In genomic region chr7:46283681-46284080, GRCm38 (mm10) we compare ENCODE assay signal across 10 mouse cellular contexts. TPM values are rescaled to one million over a fixed set of nuclear protein-coding genes. Genes with fewer than 3 reads are reported as not detected.
DNase-seq lines count a peak whose midpoint lies in the region; ATAC-seq and TF ChIP-seq lines count a peak whose summit lies in the region.
"Had no signal": no experiment of that assay in that cellular context is flagged by ENCODE, and none has a peak within 500 bp of the region (broad histone marks: within the 10 kb centered on the region; RNA-seq: fewer than 3 reads in every experiment).

No protein-coding gene starts in this region.

- 44% methylated on average over 10 of the region's 10 CpGs for WGBS in lung, embryonic 15.5 days
- WGBS in lung, adult 2 months: 44% methylated on average over 10 of the region's 10 CpGs
- WGBS in liver, embryonic 12.5 days (ENCODE audit: insufficient replicate concordance): 75% methylated on average over 10 of the region's 10 CpGs

- H3K4me1 ChIP-seq in lung, embryonic 15.5 days: 0 out of 2 replicates have a peak, but pooled peaks cover 2% of the 10 kb centered on the region
- H3K4me1 ChIP-seq in lung, adult 2 months (ENCODE audit: control insufficient read depth, insufficient read depth, low read length): no peaks in the 10 kb centered on the region
- H3K4me1 ChIP-seq in liver, embryonic 12.5 days: no peaks in the 10 kb centered on the region

- H3K27me3 ChIP-seq in lung, embryonic 15.5 days: no peaks in the 10 kb centered on the region; the same call in 1 of the 2 replicates
- H3K27me3 ChIP-seq in liver, embryonic 12.5 days (replicated peaks): peaks cover 16% of the 10 kb centered on the region

- H3K4me3 ChIP-seq in lung, embryonic 15.5 days: no peak overlapping the region
- H3K4me3 ChIP-seq in lung, adult 2 months (replicated peaks; ENCODE audit: extremely low read depth, low read depth, low read length): no peak overlapping the region
- H3K4me3 ChIP-seq in liver, embryonic 12.5 days: no peak overlapping the region

- intact Hi-C loops in heart, postnatal 10 days (cut with DNase I): no loop called here
- intact Hi-C loops in heart, postnatal 25 days (cut with DNase I): no loop called here

- no peaks in the 10 kb centered on the region for H3K36me3 ChIP-seq in lung, embryonic 15.5 days
- no peaks in the 10 kb centered on the region for H3K36me3 ChIP-seq in liver, embryonic 12.5 days

- TF ChIP-seq POLR2A in lung, adult 2 months (IDR thresholded peaks at IDR 0.05; ENCODE audit: borderline replicate concordance, extremely low read depth, low read depth, low read length): no peak

- no peak overlapping the region for H3K27ac ChIP-seq in lung, embryonic 15.5 days
- no peak overlapping the region for H3K27ac ChIP-seq in liver, embryonic 12.5 days

- ATAC-seq in lung, embryonic 15.5 days (ENCODE audit: borderline replicate concordance, extremely low read depth, low FRiP score, low TSS enrichment): peak; percentile 45; the same call in 1 of the 2 replicates
- ATAC-seq in liver, embryonic 12.5 days: no peak
- ATAC-seq: activated CD4-positive, CD25-positive, alpha-beta regulatory T cell, adult 4 months had no signal

- no peak for TF ChIP-seq CTCF in lung, adult 2 months (IDR thresholded peaks at IDR 0.05; ENCODE audit: insufficient read depth, low read length)

- no peaks in the 10 kb centered on the region for H3K9me3 ChIP-seq in lung, embryonic 15.5 days
- no peaks in the 10 kb centered on the region for H3K9me3 ChIP-seq in liver, embryonic 12.5 days (replicated peaks)

- H3K9ac ChIP-seq in lung, embryonic 15.5 days: no peak overlapping the region
- H3K9ac ChIP-seq in liver, embryonic 12.5 days: no peak overlapping the region

- no peak overlapping the region for H3K4me2 ChIP-seq in lung, embryonic 15.5 days
- H3K4me2 ChIP-seq in liver, embryonic 12.5 days: no peak overlapping the region

- DNase-seq in cerebellum, postnatal 10 days: peak; percentile 67 to 71
- no peak for DNase-seq in cerebellum, adult 8-10 months
- peak; percentile 44 to 51 for DNase-seq in heart, postnatal 10 days
- DNase-seq in heart, postnatal 25 days (ENCODE audit: low spot score): no peak
- DNase-seq in lung, adult 2 months: no peak
- DNase-seq in lung, postnatal 10 days: peak; percentile 76
- DNase-seq: cerebellum, adult 11-12 months had no signal

RNA-seq across cellular contexts. Expression of gene Otog, which starts 42.9 kb away (rescaled TPM):
- total RNA-seq in heart, postnatal 10 days (2021): not detected
- not detected for total RNA-seq in heart, postnatal 25 days (2021)
- 0.04 TPM in 1 of 2 replicates, not detected in the other for polyA plus RNA-seq in lung, embryonic 15.5 days (2015; fragmentation: Nextera tagmentation; extraction: Ambion mirVana)
- not detected in 2 replicates for polyA plus RNA-seq in lung, adult 2 months (2012; rRNA removed)
- polyA plus RNA-seq in liver, embryonic 12.5 days (2016; fragmentation: Nextera tagmentation; extraction: Ambion mirVana): not detected in 2 replicates
- polyA plus RNA-seq: activated CD4-positive, CD25-positive, alpha-beta regulatory T cell, adult 4 months had no signal

RNA-seq across cellular contexts. Expression of gene Ush1c, which starts 45.4 kb away (rescaled TPM):
- 10 to 100 TPM; 12.2 to 12.8 TPM for total RNA-seq in heart, postnatal 10 days (2021)
- total RNA-seq in heart, postnatal 25 days (2021): 1 to 10 TPM; 7.4 to 8.6 TPM
- 0.35 and 0.39 TPM in 2 replicates for polyA plus RNA-seq in lung, embryonic 15.5 days (2015; fragmentation: Nextera tagmentation; extraction: Ambion mirVana)
- polyA plus RNA-seq in lung, adult 2 months (2012; rRNA removed): 0.36 TPM in 1 of 2 replicates, not detected in the other
- 0.11 TPM in 1 of 2 replicates, not detected in the other for polyA plus RNA-seq in liver, embryonic 12.5 days (2016; fragmentation: Nextera tagmentation; extraction: Ambion mirVana)
- polyA plus RNA-seq: activated CD4-positive, CD25-positive, alpha-beta regulatory T cell, adult 4 months had no signal

Comparison
In these comparisons a context has a peak if more than half of its experiments do, and no peak if none do; other contexts are left out.
1. DNase-seq: peak in cerebellum, postnatal 10 days (2 of 2), heart, postnatal 10 days (2 of 2) and lung, postnatal 10 days (single experiment); none in cerebellum, adult 8-10 months (single experiment), heart, postnatal 25 days (single experiment) and lung, adult 2 months (single experiment).